Mouse (Mus musculus) testis, postnatal 14 days (tissue): ENCODE measurements around the gene Tm2d1.
"Not testable (repeated sequence)": the region's sequence is repeated elsewhere in the genome, so short reads cannot be mapped to it uniquely, and the experiment has no call there.

Experiments used
- DNase-seq: peaks from one replicate; pipeline ENCODE4 v3.0.0; 2021; ENCODE audit warnings: low spot score

The Tm2d1 gene

GRCm38 (mm10) chr4:98382716-98383424, at the start of gene Tm2d1:
Gene Tm2d1 (minus strand): TSS chr4:98383306.
- peak; percentile 86 for DNase-seq

GRCm38 (mm10) chr4:98428371-98428770, 45.3 kb upstream of the Tm2d1 start:
- no peak for DNase-seq

- not testable (repeated sequence) for DNase-seq
These were observed 32.0 kb upstream of the Tm2d1 start for GRCm38 (mm10) chr4:98415150-98415549.

- DNase-seq = no peak
These were observed 25.3 kb upstream of the Tm2d1 start for GRCm38 (mm10) chr4:98408455-98408854.

- DNase-seq = no peak
These were observed 21.3 kb upstream of the Tm2d1 start for GRCm38 (mm10) chr4:98404412-98404811.

- no peak for DNase-seq
These were observed 20.4 kb upstream of the Tm2d1 start for GRCm38 (mm10) chr4:98403492-98403891.

- DNase-seq = no peak
These were observed 18.5 kb upstream of the Tm2d1 start for GRCm38 (mm10) chr4:98401584-98401962.

- no peak for DNase-seq
These were observed 17.9 kb upstream of the Tm2d1 start for GRCm38 (mm10) chr4:98400926-98401583.

- DNase-seq = peak; percentile 80
These were observed 12.8 kb upstream of the Tm2d1 start, which contains the start of gene Patj for GRCm38 (mm10) chr4:98395690-98396437. Gene Patj (plus strand): TSS chr4:98395785.

- DNase-seq = no peak
These were observed 12.2 kb upstream of the Tm2d1 start for GRCm38 (mm10) chr4:98395346-98395689.

- DNase-seq = no peak
These were observed 1.9 kb upstream of the Tm2d1 start for GRCm38 (mm10) chr4:98385036-98385435.

- no peak for DNase-seq
These were observed 6.2 kb downstream of the Tm2d1 start for GRCm38 (mm10) chr4:98376943-98377342.

GRCm38 (mm10) chr4:98375401-98375800, 7.7 kb downstream of the Tm2d1 start:
- DNase-seq = no peak

GRCm38 (mm10) chr4:98358034-98358809, 24.9 kb downstream of the Tm2d1 start:
- DNase-seq = no peak

GRCm38 (mm10) chr4:98348580-98348979, 34.5 kb downstream of the Tm2d1 start:
- DNase-seq = no peak

GRCm38 (mm10) chr4:98345783-98346182, 37.3 kb downstream of the Tm2d1 start:
- no peak for DNase-seq

GRCm38 (mm10) chr4:98339992-98340564, 43.0 kb downstream of the Tm2d1 start:
- DNase-seq = no peak

GRCm38 (mm10) chr4:98338636-98339630, 44.2 kb downstream of the Tm2d1 start:
- DNase-seq = no peak

GRCm38 (mm10) chr4:98337197-98337596, 45.9 kb downstream of the Tm2d1 start:
- no peak for DNase-seq

- DNase-seq = no peak
These were observed 47.4 kb downstream of the Tm2d1 start for GRCm38 (mm10) chr4:98335726-98336125.

GRCm38 (mm10) chr4:98322223-98322622, 60.9 kb downstream of the Tm2d1 start:
- peak; percentile 88 for DNase-seq
